Comparison of ENCODE assay signal across 1 mouse cellular context in genomic region chr16:29833875-29834274, GRCm38 (mm10).
A peak's percentile ranks its signal among the peaks of the same experiment; 100 is the strongest.
TF ChIP-seq lines count a peak whose summit lies in the region.

No protein-coding gene starts in this region.

TF ChIP-seq in MEL, 35 proteins besides CTCF, POLR2A, EP300 and RAD21 (continued from another document):
- TF ChIP-seq MEF2A (IDR thresholded peaks at IDR 0.05; ENCODE audit: extremely low read depth, insufficient replicate concordance, low read depth, low read length, poor library complexity, severe bottlenecking) = no peak
- peak; percentile 61 for TF ChIP-seq TCF12 (IDR thresholded peaks at IDR 0.05; ENCODE audit: low read depth, low read length)
- TF ChIP-seq CHD1 (IDR thresholded peaks at IDR 0.05; ENCODE audit: low read depth, low read length) = 0 out of 2 replicates have a peak, but pooled peaks have one; percentile 21
- TF ChIP-seq MYC (IDR thresholded peaks at IDR 0.05; ENCODE audit: low read depth, low read length) = 0 out of 2 replicates have a peak, but pooled peaks have one; percentile 28
